Mouse (Mus musculus): Measurements from ENCODE around the gene Cers5.
"Not testable (repeated sequence)": the region's sequence is repeated elsewhere in the genome, so short reads cannot be mapped to it uniquely, and the experiment has no call there.

The Cers5 gene

GRCm38 (mm10) chr15:99772881-99772924 lies at the start of gene Cers5:
Cers5 (minus strand) TSS chr15:99772885.
- DNase-seq (ENCODE audit: low read depth, low spot score): not testable (repeated sequence)

DNA sequence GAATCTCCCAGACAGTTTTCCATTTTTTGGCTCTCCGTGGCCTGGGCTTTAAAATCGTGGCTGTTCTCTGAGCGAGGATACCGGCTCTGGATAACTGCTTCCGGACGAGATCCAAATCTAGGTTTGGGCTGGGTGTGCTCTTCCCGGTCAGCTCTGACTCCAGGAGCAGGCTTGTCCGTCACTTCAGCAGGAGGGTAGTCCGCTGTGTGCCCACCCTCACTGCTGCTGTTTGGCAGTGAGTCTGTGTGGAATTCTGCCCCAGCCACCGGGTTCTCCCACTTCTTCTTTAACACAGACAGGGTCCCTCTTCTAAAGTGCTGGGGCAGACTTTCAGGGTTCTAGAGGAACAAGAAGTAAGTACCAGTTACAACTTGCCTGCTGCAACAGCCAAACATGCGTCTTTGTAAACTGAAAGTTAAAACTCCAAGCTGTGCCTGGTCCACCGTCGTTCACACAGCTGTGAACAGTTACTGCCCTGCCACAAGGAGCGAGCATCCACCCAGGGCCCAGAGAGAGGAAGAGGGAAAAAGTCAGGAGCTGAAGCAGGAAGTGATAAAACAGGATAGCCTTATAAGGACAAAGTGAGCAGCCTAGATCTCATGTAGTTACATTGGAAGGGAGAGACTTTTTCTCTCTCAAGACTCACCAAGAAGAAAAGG lies 47.1 kb upstream of the Cers5 start:
- no peak for DNase-seq (ENCODE audit: low read depth, low spot score)

DNA sequence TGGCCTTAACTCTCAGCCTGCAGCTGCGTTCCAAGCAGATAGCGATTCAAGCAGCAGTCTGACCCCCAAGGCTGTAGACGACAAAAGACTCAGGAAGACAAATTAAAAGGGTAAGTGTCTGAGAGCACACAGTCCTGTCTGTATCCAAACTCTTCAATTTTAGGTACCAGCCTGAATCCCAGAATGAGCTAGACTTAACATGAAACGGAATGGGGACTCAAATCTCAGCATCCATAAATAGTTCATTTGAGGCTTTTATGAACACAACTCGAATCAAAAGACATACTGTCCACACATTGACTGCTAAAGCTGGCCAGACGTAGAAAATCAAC lies 46.4 kb upstream of the Cers5 start:
- DNase-seq (ENCODE audit: low read depth, low spot score): no peak

DNA sequence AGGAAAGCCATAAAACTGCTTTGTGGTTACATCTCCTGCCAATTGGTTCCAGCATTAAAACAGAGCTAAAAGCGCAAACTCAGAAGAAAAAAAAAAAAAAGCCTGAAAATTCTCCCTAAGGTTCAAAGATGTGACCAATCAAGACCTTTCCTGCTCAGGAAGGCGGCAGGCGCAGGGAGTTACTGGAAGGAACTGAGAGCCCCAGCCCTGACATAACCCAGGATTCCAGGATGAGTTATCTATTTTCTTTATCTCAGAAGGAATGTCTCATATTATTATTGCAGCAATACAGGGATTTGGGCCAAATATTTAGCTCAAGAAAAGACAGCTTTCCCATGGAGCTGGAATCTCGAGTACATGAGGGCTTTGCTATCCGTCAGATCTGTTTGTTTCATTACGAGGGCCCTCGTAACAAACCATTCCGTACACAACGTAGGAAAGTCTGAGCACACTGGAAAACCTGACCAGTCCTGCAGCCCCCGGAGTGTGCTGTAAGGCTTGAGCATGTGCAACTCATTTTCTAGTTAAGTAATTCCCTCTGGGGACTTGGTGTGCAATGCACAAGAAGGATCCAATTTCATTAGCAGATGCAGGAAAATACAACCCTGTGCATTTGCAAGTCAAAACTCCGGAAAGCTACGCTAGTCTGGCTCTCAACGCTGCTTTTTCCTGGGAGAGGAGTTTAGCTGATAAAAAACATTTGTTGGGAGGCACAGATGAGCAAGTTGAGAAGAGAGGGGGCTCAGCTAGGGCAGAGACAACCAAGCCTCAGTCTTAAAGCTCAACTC lies 45.8 kb upstream of the Cers5 start:
- DNase-seq (ENCODE audit: low read depth, low spot score): no peak

- no peak for DNase-seq (ENCODE audit: low read depth, low spot score)
Observed at GRCm38 (mm10) chr15:99817343-99818235, 44.9 kb upstream of the Cers5 start.

DNA sequence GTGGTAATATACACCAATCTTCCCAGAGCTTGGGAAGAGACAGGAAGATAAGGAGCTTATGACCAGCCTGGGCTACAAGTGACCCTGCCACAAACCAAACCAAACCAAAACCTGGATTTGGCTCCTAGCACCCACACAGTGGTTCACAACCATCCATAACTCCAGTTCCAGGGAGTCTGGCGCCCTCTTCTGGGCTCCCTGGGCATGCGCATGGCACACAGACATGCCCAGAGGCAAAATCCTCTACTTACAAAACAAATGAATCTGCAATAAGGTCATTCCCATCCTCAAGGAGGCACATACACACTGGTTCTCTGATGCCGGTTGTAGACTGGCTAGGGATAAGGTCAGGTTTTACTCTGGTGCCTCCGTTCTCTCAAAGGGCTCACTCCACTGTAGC lies 43.3 kb upstream of the Cers5 start:
- DNase-seq (ENCODE audit: low read depth, low spot score): no peak

DNA sequence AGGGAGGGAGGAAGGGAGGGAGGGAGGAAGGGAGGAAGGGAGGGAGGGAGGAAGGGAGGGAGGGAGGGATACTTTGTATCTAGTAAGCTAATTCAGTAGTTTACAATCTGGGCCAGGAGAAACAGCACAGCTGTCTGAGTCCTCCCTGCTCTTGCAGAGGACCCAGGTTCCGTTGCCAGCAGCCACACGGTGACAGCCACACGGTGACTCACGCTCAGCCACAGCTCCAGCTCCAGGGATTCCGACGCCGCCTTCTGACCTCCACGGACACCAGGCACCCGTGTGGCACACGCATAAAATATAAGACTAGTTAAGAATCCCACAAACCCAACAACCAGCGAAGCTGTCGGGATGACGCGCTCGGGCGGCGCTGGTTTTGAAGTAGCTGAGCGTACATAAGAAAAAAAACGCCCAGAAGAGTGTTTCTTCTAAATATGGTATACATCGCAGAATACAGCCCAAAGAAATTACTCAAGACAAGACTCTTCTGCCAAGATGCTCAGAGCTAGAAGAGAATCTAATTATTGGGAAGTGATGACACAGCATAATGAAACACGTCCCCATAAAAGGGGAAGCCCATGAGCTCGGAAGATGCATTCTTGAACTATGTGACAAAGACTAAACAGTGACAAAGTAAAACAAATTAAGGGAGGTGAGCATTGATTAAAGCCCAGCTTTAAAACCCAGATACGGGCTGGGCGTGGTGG lies 42.0 kb upstream of the Cers5 start:
- DNase-seq (ENCODE audit: low read depth, low spot score): no peak

- no peak for DNase-seq (ENCODE audit: low read depth, low spot score)
Observed at GRCm38 (mm10) chr15:99813639-99814038, 41.0 kb upstream of the Cers5 start.

- DNase-seq (ENCODE audit: low read depth, low spot score): no peak
Observed at GRCm38 (mm10) chr15:99812097-99812496, 39.4 kb upstream of the Cers5 start.

DNA sequence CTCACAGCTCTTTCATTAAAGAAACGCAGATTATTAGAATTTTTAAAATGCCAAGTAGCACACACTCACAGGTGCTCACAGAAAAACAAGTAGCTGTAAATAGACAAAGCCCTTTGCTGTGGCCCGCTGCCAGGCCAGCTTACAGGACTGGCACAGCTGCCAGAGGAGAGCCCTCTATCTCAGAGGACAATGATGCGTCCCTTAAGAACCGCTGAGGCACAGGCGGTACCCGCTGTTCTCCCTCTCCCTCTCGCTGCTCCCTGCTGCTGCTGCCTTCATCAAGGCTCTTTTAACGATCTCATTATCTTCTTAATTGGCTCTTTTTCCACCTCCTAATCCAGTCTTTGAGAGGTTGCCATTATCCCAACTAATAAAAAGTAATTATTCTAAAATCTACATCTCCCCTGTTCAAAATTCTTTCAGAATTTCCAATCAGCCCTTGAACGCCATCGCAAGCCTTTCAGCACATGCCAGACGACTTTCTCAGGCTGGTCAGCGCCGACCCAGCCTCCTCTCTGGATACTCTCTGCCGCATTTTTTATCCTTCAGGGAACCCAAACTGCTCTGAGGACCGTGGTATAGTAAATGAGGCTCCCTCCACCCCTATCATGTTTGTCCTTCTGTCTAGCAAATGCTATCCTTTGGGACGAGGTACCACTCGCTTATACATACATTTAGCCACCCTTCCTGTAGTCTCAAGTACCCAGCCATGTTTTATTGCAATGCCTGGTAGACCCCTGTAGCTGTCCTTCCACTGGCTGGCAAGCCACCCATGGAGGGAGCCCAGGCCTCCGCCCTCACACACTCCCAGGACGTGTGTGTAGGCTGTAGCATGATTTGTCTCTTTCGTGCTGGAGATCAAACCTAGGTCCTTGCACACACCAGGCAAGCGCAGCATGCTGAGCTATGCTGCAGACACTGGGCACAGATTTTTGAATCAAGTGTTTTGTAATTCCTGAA lies 35.4 kb upstream of the Cers5 start:
- no peak for DNase-seq (ENCODE audit: low read depth, low spot score)

DNA sequence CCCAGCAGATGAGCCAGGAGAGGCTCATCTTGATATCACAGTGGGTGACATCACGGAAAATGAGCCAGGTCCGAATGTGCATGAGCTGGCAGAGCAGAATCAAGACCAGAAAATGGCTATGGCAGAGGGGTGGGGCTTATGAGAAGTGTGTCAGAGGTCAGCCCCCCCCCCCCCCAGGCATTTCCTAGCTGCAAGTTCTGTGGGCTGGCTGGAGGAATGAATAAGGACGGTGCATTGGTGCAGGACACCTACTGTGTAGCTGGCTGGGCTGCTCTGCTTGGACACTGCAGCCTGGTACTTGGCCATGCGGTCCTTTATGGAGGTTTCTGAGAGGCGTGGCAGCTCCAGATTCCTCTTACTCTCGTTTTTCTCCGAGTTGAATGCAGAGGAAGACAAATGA lies 33.5 kb upstream of the Cers5 start:
- DNase-seq (ENCODE audit: low read depth, low spot score): no peak

- DNase-seq (ENCODE audit: low read depth, low spot score): no peak
Observed at GRCm38 (mm10) chr15:99805673-99806072, 33.0 kb upstream of the Cers5 start.

DNA sequence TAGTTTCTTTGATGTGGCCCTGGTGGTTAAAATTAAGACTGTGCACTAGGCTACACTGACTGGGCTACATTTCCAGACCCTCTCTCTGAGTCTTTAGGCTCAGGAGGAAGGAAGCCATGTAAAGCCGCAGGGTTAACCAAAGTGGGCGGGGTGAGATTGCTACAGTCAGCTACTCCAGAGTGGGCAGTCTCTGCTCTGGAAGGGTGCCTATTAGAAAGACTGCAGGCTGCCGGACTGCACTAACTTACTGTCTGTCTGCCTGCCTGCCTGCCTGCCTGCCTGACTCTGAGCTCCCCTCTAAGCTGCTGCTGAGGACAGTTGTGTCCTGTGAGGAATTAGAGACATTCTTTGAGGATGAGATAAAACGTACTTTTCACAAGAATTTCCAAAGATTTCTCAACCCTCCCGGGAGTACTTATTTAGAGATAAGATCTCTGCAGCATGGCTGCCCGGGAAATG lies 30.5 kb upstream of the Cers5 start:
- no peak for DNase-seq (ENCODE audit: low read depth, low spot score)

- no peak for DNase-seq (ENCODE audit: low read depth, low spot score)
Observed at GRCm38 (mm10) chr15:99801885-99802572, 29.3 kb upstream of the Cers5 start.

GRCm38 (mm10) chr15:99799706-99800105 lies 27.0 kb upstream of the Cers5 start:
- DNase-seq (ENCODE audit: low read depth, low spot score): no peak

- DNase-seq (ENCODE audit: low read depth, low spot score): no peak
Observed at GRCm38 (mm10) chr15:99797898-99798297, 25.2 kb upstream of the Cers5 start.

- DNase-seq (ENCODE audit: low read depth, low spot score): no peak
Observed at GRCm38 (mm10) chr15:99796735-99797134, 24.1 kb upstream of the Cers5 start.

GRCm38 (mm10) chr15:99796066-99796465 lies 23.4 kb upstream of the Cers5 start:
- no peak for DNase-seq (ENCODE audit: low read depth, low spot score)

- no peak for DNase-seq (ENCODE audit: low read depth, low spot score)
Observed at GRCm38 (mm10) chr15:99792221-99792815, 19.6 kb upstream of the Cers5 start.

GRCm38 (mm10) chr15:99791003-99791402 lies 18.3 kb upstream of the Cers5 start:
- DNase-seq (ENCODE audit: low read depth, low spot score): no peak
